Mouse (Mus musculus) heart, embryonic 14.5 days (tissue): ENCODE data around the gene Chfr. TPM values are rescaled to one million over a fixed set of nuclear protein-coding genes. Genes with fewer than 3 reads are reported as not detected.

Source experiments
- ATAC-seq: fragments of 200-750 bp; cut with Nextera tagmentation; 2 replicates; pipeline ENCODE4 v1.8.0; 2017; ENCODE audit warnings: low read depth, moderate TSS enrichment; ENCODE audit not compliant: insufficient number of reproducible peaks, insufficient read depth, low FRiP score
- H3K27ac ChIP-seq, 2 experiments: fragments of 200-500 bp in 1 of 2; fragments of 300-500 bp in 1 of 2; sonication (generic) in 1 of 2; replicated peaks in 1 of 2; 2 replicates each; pipeline ENCODE4 v1.5.1; 2012 to 2014; ENCODE audit warnings: low read depth in 2 of 2, low read length in 2 of 2, control low read depth in 1 of 2, mild to moderate bottlenecking in 1 of 2, mixed read lengths in 1 of 2; ENCODE audit not compliant: control insufficient read depth in 1 of 2, insufficient read depth in 1 of 2
- H3K27me3 ChIP-seq: fragments of 300-500 bp; sonication (generic); 2 replicates; pipeline ENCODE4 v1.6.1; 2014; ENCODE audit warnings: mild to moderate bottlenecking, low read length, control low read depth; ENCODE audit not compliant: control insufficient read depth, insufficient read depth
- H3K36me3 ChIP-seq: fragments of 300-500 bp; sonication (generic); 2 replicates; pipeline ENCODE4 v1.6.1; 2014; ENCODE audit warnings: mild to moderate bottlenecking, control low read depth, low read length, mixed read lengths; ENCODE audit not compliant: control insufficient read depth, insufficient read depth
- H3K4me1 ChIP-seq, 2 experiments: fragments of 200-500 bp in 1 of 2; fragments of 300-500 bp in 1 of 2; sonication (generic) in 1 of 2; 2 replicates each; pipeline ENCODE4 v1.6.1; 2012 to 2014; ENCODE audit warnings: low read length in 2 of 2, control low read depth in 1 of 2, mixed read lengths in 1 of 2; ENCODE audit not compliant: control insufficient read depth in 2 of 2, insufficient read depth in 2 of 2
- H3K4me2 ChIP-seq: fragments of 300-500 bp; sonication (generic); 2 replicates; pipeline ENCODE4 v1.6.1; 2014; ENCODE audit warnings: mild to moderate bottlenecking, low read length
- H3K4me3 ChIP-seq, 2 experiments: fragments of 200-500 bp in 1 of 2; fragments of 300-500 bp in 1 of 2; sonication (generic) in 1 of 2; 2 replicates each; pipeline ENCODE4 v1.5.1; 2012 to 2014; ENCODE audit warnings: low read length in 2 of 2, mild to moderate bottlenecking in 2 of 2, control low read depth in 1 of 2, low read depth in 1 of 2, moderate library complexity in 1 of 2; ENCODE audit not compliant: control insufficient read depth in 1 of 2, insufficient read depth in 1 of 2
- H3K9ac ChIP-seq: fragments of 300-500 bp; sonication (generic); 2 replicates; pipeline ENCODE4 v1.6.1; 2014; ENCODE audit warnings: mild to moderate bottlenecking, low read length
- H3K9me3 ChIP-seq: fragments of 300-500 bp; sonication (generic); 2 replicates; pipeline ENCODE4 v1.6.1; 2016; ENCODE audit warnings: low read length, control low read depth; ENCODE audit not compliant: control insufficient read depth
- WGBS: fragments of 180-500 bp; shearing (Covaris S2); extraction: QIAGEN DNeasy Blood & Tissue Kit; methylation state at CpG from one replicate; pipeline ENCODE4 v1.1.7; 2014; 5-methylcytosine and 5-hydroxymethylcytosine counted together
- polyA plus RNA-seq: library from polyadenylated mRNA; unstranded; fragments of >200 nt; fragmentation: Nextera tagmentation; extraction: Ambion mirVana; gene quantifications from 2 replicates; pipeline ENCODE4 v1.2.1, GENCODE M21; 2014

The Chfr gene
- polyA plus RNA-seq, 1 experiment from 2014 or later, result 32.5 TPM

DNA sequence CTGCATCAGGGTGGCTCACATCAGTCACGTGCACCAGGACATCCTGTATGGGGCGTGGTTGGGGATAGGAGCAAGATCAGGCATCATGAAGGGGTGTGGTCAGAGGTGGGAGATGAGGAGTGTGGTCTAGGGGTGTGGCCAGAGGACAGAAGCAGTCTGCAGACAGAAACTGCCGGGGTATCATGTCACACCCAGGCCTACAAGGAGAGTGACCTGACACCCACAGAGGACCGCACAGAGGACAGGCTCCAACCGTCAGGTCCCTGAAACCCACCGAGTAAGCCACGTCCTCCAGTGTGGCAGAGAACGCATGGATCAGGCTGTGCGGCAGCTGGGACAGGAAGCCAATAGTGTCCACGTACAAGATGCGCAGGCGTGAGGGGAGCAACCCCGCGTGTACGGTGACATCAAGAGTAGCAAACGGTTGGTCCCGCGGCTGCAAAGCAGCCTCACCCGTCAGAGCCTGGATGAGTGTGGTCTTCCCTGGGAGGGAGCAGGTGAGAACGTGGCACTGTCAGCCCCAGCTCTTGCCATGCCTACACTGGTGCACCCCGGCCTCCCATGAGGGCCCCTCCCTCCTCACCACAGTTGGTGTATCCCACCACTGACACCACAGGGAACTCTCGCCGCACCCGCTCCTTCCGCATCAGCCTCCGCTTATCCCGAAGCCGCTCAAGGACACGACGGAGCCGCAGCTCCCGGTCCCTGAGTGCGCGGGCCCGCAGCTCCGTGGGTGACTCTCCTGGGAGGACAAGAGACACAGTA is 30.8 kb upstream of the Chfr start:
- Histone ChIP-seq H3K4me2 (no peak overlapping the region), H3K9ac (no peak overlapping the region), H3K27ac (no peak overlapping the region), H3K27me3 (no peaks in the 10 kb centered on the region), H3K9me3 (no peaks in the 10 kb centered on the region), H3K4me3 (no peak overlapping the region), H3K4me1 (peaks cover 8 to 32% of the 10 kb centered on the region in 2 experiments), H3K36me3 (peaks cover 40% of the 10 kb centered on the region)
- ATAC-seq, result no peak
- WGBS, result 93% methylated on average over 36 of the region's 36 CpGs

GRCm38 (mm10) chr5:110106140-110106871 is 29.3 kb upstream of the Chfr start:
- Histone ChIP-seq H3K4me1 (peaks cover 9 to 25% of the 10 kb centered on the region in 2 experiments), H3K4me3 (peak overlapping the region; percentile 66), H3K9me3 (no peaks in the 10 kb centered on the region), H3K27me3 (no peaks in the 10 kb centered on the region), H3K4me2 (peak overlapping the region; percentile 88), H3K27ac (no peak overlapping the region), H3K9ac (no peak overlapping the region; the same call in 1 of the 2 replicates), H3K36me3 (peaks cover 40% of the 10 kb centered on the region)
- 95% methylated on average over 26 of the region's 26 CpGs for WGBS
- no peak for ATAC-seq

GRCm38 (mm10) chr5:110106901-110107564 is 28.6 kb upstream of the Chfr start:
- Histone ChIP-seq H3K27me3 (no peaks in the 10 kb centered on the region), H3K9ac (peak overlapping the region; percentile 82), H3K4me1 (peaks cover 2 to 18% of the 10 kb centered on the region in 2 experiments; a peak in 3 of 4 replicates), H3K9me3 (no peaks in the 10 kb centered on the region), H3K4me3 (peak overlapping the region; percentile 66), H3K27ac (peak overlapping the region; percentile 82 to 98), H3K36me3 (peaks cover 40% of the 10 kb centered on the region), H3K4me2 (peak overlapping the region; percentile 88)
- peak; percentile 22; the same call in 1 of the 2 replicates for ATAC-seq
- 16% methylated on average over 40 of the region's 41 CpGs for WGBS

- Histone ChIP-seq H3K9me3 (no peaks in the 10 kb centered on the region), H3K4me1 (peaks cover 2 to 14% of the 10 kb centered on the region in 2 experiments; a peak in 3 of 4 replicates), H3K4me3 (peak within 1 kb of the TSS; percentile 66), H3K27ac (peak within 1 kb of the TSS; percentile 82 to 98), H3K27me3 (no peaks in the 10 kb centered on the region), H3K36me3 (peaks cover 44% of the 10 kb centered on the region), H3K4me2 (peak within 1 kb of the TSS; percentile 88), H3K9ac (peak within 1 kb of the TSS; percentile 82)
- peak; percentile 86 for ATAC-seq
- WGBS, result under 1% methylated on average over 69 of the region's 71 CpGs
Observed at GRCm38 (mm10) chr5:110107581-110108304, 27.9 kb upstream of the Chfr start, which contains the start of gene Gtpbp6. TSS of gene Gtpbp6 (minus strand) at chr5:110108197.

GRCm38 (mm10) chr5:110108305-110108628 is 27.4 kb upstream of the Chfr start:
- Histone ChIP-seq H3K9me3 (no peaks in the 10 kb centered on the region), H3K9ac (peak overlapping the region; percentile 82; the same call in 1 of the 2 replicates)
- 0% methylated on average over 7 of the region's 7 CpGs for WGBS

GRCm38 (mm10) chr5:110109991-110110441 is 25.6 kb upstream of the Chfr start, which contains the start of gene Zfp605:
TSS of gene Zfp605 (plus strand) at chr5:110110092.
- Histone ChIP-seq H3K27ac (peak within 1 kb of the TSS; percentile 89 to 94), H3K4me2 (peak within 1 kb of the TSS; percentile 69), H3K4me1 (peaks cover 2 to 14% of the 10 kb centered on the region in 2 experiments; a peak in 3 of 4 replicates), H3K36me3 (peaks cover 41% of the 10 kb centered on the region), H3K27me3 (no peaks in the 10 kb centered on the region), H3K9ac (peak within 1 kb of the TSS; percentile 67), H3K9me3 (no peaks in the 10 kb centered on the region), H3K4me3 (peak within 1 kb of the TSS; percentile 59 to 94)
- ATAC-seq, result peak; percentile 26
- 0% methylated on average over 12 of the region's 12 CpGs for WGBS

More at GRCm38 (mm10) chr5:110108305-110108628, 27.4 kb upstream of the Chfr start:
- Histone ChIP-seq H3K27ac (peak overlapping the region in 1 of 2 experiments; percentile 98; a peak in 2 of 4 replicates), H3K36me3 (peaks cover 44% of the 10 kb centered on the region), H3K4me2 (peak overlapping the region; percentile 88), H3K4me3 (peak overlapping the region; percentile 66; a peak in 3 of 4 replicates), H3K27me3 (no peaks in the 10 kb centered on the region), H3K4me1 (peaks cover 2 to 14% of the 10 kb centered on the region in 2 experiments; a peak in 3 of 4 replicates)
- no peak for ATAC-seq
